Mouse (Mus musculus) lung, postnatal 25 days (tissue): ENCODE data around the gene Trp53i13.

ENCODE experiments used
- DNase-seq: peaks from one replicate; pipeline ENCODE4 v3.0.0; 2022; ENCODE audit warnings: low spot score

The Trp53i13 gene

GRCm38 (mm10) chr11:77462283-77463100 lies 53.3 kb downstream of the Trp53i13 start, which contains the start of gene Coro6:
Gene Coro6 (plus strand): TSS chr11:77462411.
- peak; percentile 76 for DNase-seq

- no peak for DNase-seq
Measured at GRCm38 (mm10) chr11:77461856-77462255, 53.9 kb downstream of the Trp53i13 start.
